Mouse (Mus musculus) cortical plate, adult 2 months (tissue): Measurements from ENCODE around the gene Nudt15. TPM values are rescaled to one million over a fixed set of nuclear protein-coding genes. Genes with fewer than 3 reads are reported as not detected.

Experiments used
- H3K27ac ChIP-seq: fragments of 200-500 bp; 2 replicates; pipeline ENCODE4 v1.5.1; 2012; ENCODE audit warnings: low read length, control low read depth, inconsistent platforms; ENCODE audit not compliant: insufficient read depth
- H3K4me1 ChIP-seq: fragments of 200-500 bp; 2 replicates; pipeline ENCODE4 v1.6.1; 2011; ENCODE audit warnings: low read length; ENCODE audit not compliant: control insufficient read depth, insufficient read depth
- H3K4me3 ChIP-seq: fragments of 200-500 bp; 2 replicates; pipeline ENCODE4 v1.5.1; 2011; ENCODE audit warnings: mild to moderate bottlenecking, low read length, control low read depth; ENCODE audit not compliant: insufficient read depth
- CTCF ChIP-seq: fragments of 200-500 bp; IDR thresholded peaks from 2 replicates; pipeline ENCODE4 v1.5.1; 2011; ENCODE audit warnings: mild to moderate bottlenecking, control low read depth, low read length; ENCODE audit not compliant: insufficient read depth; ENCODE audit errors: extremely low read depth
- POLR2A ChIP-seq: fragments of 200-500 bp; IDR thresholded peaks from 2 replicates; pipeline ENCODE4 v1.6.1; 2011; ENCODE audit warnings: mild to moderate bottlenecking, low read length, control low read depth; ENCODE audit not compliant: insufficient read depth; ENCODE audit errors: extremely low read depth
- polyA plus RNA-seq: library from polyadenylated mRNA; depleted of rRNA; stranded (reverse); fragments of >200 nt; gene quantifications from 2 replicates; pipeline ENCODE4 v1.2.3, GENCODE M21; 2012

Gene Nudt15
- polyA plus RNA-seq, 1 experiment, result 3.5 TPM

- TF ChIP-seq CTCF, result peak; percentile 100
- TF ChIP-seq POLR2A, result peak; percentile 64; the same call in 1 of the 2 replicates
- H3K4me3 ChIP-seq, result peak within 1 kb of the TSS; percentile 58
- H3K4me1 ChIP-seq, result peaks cover 4% of the 10 kb centered on the region; the same call in 1 of the 2 replicates
- H3K27ac ChIP-seq, result no peak within 1 kb of the TSS
Measured at GRCm38 (mm10) chr14:73509765-73510423, 38.1 kb downstream of the Nudt15 start, which contains the start of gene Med4. Gene Med4, plus strand, starts transcription at chr14:73510025.

GRCm38 (mm10) chr14:73508630-73509395 lies 39.2 kb downstream of the Nudt15 start:
- H3K27ac ChIP-seq, result no peak overlapping the region
- TF ChIP-seq POLR2A, result no peak
- no peak for TF ChIP-seq CTCF
- peaks cover 4% of the 10 kb centered on the region; the same call in 1 of the 2 replicates for H3K4me1 ChIP-seq
- H3K4me3 ChIP-seq, result no peak overlapping the region

- H3K4me3 ChIP-seq, result no peak overlapping the region
- peaks cover 4% of the 10 kb centered on the region; the same call in 1 of the 2 replicates for H3K4me1 ChIP-seq
- no peak overlapping the region for H3K27ac ChIP-seq
- no peak for TF ChIP-seq CTCF
- TF ChIP-seq POLR2A, result no peak
Measured at GRCm38 (mm10) chr14:73507702-73508376, 40.2 kb downstream of the Nudt15 start.

- H3K4me3 ChIP-seq, result no peak overlapping the region
- no peak for TF ChIP-seq POLR2A
- TF ChIP-seq CTCF, result no peak
- peaks cover 4% of the 10 kb centered on the region; the same call in 1 of the 2 replicates for H3K4me1 ChIP-seq
- no peak overlapping the region for H3K27ac ChIP-seq
Measured at GRCm38 (mm10) chr14:73507200-73507599, 40.8 kb downstream of the Nudt15 start.

GRCm38 (mm10) chr14:73506283-73506682 lies 41.8 kb downstream of the Nudt15 start:
- H3K4me1 ChIP-seq, result peaks cover 4% of the 10 kb centered on the region; the same call in 1 of the 2 replicates
- H3K4me3 ChIP-seq, result no peak overlapping the region
- no peak overlapping the region for H3K27ac ChIP-seq
- no peak for TF ChIP-seq CTCF

GRCm38 (mm10) chr14:73503237-73503933 lies 44.7 kb downstream of the Nudt15 start:
- H3K4me1 ChIP-seq, result no peaks in the 10 kb centered on the region; the same call in 1 of the 2 replicates
- H3K4me3 ChIP-seq, result no peak overlapping the region
- TF ChIP-seq POLR2A, result no peak
- no peak for TF ChIP-seq CTCF
- H3K27ac ChIP-seq, result peak overlapping the region; percentile 49

GRCm38 (mm10) chr14:73502591-73503184 lies 45.4 kb downstream of the Nudt15 start:
- TF ChIP-seq POLR2A (no peak), CTCF (no peak)
- H3K4me3 ChIP-seq, result no peak overlapping the region
- H3K27ac ChIP-seq, result peak overlapping the region; percentile 49

GRCm38 (mm10) chr14:73501721-73502120 lies 46.3 kb downstream of the Nudt15 start:
- H3K27ac ChIP-seq, result no peak overlapping the region
- H3K4me3 ChIP-seq, result no peak overlapping the region
- H3K4me1 ChIP-seq, result no peaks in the 10 kb centered on the region; the same call in 1 of the 2 replicates
- TF ChIP-seq CTCF (no peak), POLR2A (no peak)

More at GRCm38 (mm10) chr14:73502591-73503184, 45.4 kb downstream of the Nudt15 start:
- no peaks in the 10 kb centered on the region; the same call in 1 of the 2 replicates for H3K4me1 ChIP-seq
